Mouse (Mus musculus) thymus, adult 18-20 months (tissue): ENCODE measurements around the gene Clmn.

ENCODE experiments used
- DNase-seq, 2 experiments: peaks; one replicate each; pipeline ENCODE4 v3.0.0; 2022; ENCODE audit warnings: mixed read lengths in 2 of 2

Gene Clmn

DNA sequence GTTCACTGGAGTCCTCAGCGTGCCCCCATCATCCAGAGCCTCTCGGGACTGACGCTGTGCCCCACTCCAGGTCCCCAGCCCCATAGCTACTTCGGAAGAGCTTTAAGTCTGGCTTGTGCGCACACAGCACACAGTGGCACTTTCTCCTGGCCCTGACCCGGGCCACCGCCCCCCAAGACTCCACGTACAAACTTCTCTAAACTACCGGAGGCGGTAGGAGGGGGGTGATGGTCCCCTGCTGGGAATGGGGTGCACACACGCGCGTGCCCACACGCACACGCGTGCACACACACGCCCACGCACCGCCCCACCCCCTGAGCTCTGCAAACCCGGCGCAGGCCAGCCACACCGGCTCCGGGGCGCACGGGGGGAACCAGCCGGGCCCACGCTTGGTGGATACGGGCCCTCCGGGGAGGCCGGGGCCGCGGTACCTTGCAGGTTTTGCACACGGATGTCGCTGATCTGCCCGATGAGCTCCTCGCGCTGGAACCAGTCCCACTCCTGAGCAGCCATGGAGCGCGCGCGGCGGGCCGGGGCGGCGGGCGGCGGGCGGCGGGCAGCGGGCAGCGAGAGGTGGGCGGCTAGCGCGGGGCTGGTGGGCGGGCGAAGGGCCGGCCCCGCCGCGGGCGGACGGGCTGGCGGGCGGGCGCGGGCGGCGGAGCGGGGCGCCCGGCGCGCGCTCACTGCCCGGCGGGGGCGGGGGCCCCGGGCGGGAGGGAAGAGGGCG is at the start of gene Clmn:
Gene Clmn (minus strand): TSS at position 638 of the 727 bp plus-strand sequence.
- no peak for DNase-seq

DNA sequence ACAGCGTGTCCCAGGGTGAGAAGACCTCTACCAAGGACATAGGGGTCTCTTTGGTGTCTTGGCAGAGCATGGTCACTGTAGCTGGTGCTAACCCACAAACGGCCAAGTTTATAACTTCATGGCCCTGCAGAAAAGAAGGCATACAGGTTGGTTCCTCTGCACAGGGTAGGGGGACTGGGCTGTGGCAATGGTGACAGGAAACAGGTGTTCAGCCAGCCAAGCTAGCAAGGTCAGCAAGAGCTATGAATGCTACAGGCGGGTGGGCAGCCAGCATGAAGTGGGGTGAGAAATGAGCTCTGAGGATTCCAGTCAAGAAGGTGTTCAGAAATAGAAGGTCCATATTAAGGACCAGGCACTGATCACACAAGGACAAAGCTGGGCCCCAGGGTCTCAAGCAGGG is 48.1 kb upstream of the Clmn start:
- no peak for DNase-seq

DNA sequence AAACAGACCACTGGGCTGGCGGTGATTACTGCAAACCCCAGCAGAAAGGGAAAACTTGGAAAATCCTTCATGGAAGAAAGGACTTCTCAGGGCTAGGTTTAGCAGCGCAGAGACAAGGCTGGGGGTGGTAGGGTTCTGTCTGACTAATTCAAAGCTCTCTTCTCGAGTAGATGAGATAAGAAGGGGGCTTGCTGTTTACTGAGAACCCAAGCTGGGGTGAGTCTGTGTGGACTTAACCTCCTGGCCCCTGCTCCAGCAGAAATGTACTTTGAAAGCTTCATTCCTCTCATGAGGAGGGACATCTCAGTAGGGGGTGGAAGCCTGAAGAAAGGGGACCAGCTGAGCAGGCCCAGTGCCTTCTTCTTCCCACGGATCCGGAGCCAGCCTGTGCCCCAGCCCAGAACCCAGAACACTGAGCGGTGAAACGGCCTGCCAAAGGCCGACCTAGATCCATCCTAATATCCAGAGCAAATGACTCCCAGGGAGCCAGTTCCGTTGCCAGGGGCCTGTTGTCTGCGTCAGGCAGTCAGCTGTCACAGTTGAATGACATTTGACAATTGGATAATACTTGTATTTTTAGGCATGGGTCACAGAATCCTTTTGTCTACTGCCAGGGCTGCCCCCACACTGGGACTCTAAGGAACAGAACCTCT is 47.5 kb upstream of the Clmn start:
- DNase-seq: no peak

DNA sequence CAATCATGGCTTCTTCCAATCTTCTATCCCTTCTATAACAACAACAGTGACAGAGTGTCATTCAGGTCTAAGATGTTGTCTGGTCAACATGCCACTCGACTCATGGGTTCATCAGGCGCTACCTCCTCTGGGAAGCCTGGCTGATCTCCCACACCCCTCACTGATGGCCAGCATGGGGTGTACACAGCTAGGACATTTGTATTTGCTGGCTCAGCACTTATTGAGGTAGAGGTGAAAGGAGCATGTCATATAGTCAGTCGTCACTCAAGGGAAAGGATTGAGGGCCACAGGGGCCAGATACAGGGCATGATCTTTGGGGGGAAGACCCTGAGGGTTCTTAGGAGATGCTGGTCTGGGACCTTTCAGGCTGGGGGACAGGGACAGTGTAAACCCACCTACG is 44.9 kb upstream of the Clmn start:
- DNase-seq: no peak

DNA sequence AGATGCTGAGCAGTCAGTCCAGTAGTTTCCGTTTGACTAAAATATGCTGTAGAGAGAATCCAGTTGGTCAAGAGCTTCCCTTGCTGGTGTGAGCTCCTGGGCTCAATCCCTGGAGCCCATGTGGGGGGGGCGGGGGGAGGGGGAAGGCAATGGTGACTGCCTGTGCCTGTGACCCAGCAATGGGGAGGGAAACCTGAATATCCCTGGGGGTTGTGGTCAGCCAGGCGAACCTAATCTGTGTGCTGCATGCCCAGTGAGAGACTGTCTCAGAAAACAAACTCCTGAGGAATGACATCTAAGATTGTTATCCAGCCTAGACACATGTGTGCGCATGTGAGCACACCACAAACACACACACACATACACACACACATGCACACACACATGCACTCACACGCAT is 44.1 kb upstream of the Clmn start:
- no peak for DNase-seq

DNA sequence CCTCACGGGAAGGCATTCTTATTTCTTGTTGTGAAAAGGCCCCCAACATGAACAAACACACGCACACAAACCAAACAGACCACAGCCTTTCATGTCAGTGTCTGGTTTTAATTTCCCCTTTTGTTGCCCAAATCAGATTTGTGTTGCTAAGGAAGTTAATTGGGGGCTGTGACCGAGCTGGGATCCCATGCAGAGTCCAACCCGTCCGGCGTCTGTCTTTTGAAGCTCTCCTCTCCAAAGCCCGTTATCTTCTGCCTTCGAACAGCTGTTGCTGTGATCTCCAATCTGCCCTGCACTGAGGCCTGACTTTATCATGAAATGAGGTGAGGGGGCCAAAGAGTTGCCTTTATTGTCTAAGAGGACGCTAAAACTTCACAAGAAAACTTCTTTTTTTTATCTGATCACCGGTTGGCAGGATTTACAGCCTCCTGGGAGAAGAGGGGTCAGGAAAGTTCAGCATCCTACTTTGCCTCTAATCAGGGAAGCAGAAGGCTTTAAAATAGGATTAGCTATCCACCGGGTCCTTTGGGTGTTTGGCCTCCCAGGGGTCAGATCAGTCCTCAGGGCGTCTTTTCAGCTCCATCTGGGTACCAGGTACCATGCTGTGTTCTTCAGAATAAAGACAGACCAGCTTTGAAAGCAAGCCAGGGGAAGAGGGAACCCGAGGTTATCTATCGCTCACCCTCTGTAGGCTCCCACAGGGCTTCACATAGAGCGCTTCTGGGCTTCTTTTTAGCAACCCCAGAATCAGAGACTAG is 43.3 kb upstream of the Clmn start:
- no peak for DNase-seq

DNA sequence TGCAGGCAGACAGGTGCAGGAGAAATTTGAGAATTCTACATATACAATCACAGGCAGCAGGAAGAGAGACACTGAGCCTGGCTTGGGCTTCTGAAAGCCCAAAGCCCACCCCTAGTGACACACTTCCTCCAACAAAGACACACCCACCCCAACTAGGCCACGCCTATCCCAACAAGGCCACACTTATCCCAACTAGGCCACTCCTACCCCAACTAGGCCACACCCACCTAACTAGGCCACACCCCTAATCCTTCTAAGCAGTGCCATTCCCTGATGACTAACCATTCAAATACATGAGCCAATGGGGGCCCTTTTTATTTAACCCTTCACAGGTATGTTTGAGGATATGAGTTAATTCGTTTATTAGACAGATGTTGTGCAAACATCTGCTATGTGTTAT is 42.3 kb upstream of the Clmn start:
- no peak for DNase-seq

DNA sequence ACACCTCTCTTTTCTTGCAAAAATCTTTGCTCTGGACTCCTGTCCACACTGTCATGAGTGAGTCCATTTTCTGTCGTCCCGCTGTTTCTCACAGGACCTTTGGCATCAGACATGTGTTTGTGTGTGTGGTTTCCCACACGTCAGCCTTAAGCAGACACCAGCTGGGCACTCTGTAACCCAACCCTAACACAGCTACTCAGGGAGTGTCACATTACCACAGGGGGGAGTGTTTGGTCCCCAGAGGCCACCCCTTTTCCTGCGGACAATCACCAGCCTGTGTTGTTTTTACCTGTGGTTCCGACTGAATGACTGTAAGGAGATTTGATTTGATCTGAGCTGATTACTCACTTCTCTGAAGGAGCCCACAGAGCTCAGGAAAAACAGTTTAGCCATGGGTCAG is 39.3 kb upstream of the Clmn start:
- no peak for DNase-seq

DNA sequence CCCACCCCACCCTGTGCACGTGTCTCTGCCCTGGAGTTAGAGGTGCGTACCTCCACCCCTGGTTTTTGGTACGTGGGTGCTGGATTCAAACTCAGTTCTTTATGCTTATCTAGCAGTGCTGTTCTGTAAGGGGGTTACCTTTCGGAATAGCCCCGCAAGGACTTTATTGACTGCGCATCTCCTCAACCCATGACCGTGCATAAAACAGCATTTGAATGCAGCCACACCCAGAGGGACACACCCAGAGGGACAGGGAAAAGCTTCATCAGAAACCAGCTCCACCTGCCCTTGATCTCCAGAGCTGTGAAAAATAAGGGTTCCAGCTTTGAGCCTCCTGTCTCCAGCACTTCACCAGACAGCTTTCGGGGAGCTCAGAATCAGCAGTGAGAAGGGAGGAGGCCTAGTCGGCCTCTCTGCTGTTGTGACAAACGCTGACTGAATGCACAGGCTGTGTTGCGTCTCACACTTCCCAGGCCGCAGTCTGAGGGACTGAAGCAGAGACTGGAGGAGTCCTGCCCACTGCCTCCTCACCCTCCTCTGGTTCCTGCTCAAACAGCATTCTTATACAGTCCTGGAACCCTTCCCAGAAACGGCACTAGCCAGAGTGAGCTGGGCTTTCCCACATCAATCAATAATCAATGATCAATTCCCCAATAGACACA is 37.6 kb upstream of the Clmn start:
- no peak for DNase-seq

DNA sequence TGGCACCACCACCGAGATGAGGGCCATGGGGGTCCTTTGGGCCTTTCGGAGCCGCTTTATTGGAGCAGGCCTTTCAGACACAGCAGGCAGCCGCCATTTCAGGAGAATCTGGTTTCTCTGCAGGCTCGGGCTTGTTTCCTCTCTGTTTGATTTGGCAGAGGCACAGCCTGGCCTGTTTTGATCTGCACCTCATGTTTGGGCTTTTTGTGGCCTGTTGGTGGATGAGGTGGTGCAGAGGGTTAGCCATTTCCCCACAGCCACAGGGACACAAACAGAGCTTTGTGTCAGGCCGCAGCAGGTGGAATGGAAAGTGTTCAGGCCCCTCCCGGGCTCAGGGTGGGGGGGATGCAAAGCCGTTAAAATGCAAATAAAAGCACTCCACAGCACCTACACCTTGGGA is 36.4 kb upstream of the Clmn start:
- no peak for DNase-seq

DNA sequence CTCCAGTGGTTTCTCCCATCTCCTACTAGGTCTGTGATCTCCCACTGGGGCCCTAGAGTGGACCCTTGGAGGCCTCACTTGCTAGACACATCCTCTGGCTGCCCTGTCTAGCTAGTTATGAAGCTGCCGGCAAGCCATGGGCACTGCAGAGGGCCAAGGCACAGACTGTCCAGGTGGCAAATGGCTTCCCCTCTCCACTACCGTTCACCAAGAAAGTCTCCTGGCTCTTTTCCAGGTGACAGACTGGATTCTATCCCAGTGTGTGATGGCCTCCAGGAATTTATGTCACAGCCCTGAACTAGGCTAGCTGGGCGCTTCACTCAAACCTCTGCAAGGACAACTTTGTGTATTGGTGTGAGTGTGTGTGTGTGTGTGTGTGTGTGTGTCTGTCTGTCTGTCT is 35.0 kb upstream of the Clmn start:
- DNase-seq: no peak

DNA sequence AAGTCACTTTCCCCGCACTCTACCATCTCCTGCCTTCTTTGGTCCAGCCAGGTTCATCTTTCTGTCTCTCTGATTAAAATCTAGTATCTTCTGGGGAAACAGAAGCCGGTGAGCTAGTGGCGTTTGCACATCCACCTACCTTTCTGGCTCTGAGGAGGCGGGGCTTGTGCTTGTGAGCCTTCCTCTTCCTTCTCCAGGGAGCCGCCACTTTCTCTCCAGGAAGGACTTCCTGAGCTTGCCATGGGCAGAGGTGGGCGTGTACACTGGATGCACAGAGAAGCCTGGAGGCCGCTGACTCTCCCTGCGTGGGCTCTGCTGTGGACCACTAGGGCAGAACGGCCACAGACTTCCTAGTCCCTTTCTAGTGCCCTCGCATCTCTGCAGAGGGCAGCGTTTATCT is 34.3 kb upstream of the Clmn start:
- DNase-seq: no peak

DNA sequence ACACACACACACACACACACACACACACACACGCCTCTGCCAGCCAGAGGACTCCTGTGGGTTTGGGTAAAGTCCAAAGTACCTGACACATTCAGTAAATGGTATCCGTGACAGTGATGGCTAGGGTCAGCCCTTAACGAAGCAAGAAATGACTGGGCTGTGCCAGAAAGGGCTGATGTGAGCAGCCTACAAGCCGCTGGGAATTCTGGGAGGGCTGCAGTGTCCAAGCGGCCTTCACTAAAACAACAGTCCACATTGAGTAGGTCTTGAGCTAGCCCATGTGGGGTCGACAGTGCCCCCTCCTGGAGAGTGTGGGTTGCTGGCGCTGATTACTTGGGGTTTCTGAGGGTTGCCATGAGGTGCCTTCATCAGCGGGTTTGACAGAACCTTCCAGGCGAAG is 33.8 kb upstream of the Clmn start:
- DNase-seq: no peak

DNA sequence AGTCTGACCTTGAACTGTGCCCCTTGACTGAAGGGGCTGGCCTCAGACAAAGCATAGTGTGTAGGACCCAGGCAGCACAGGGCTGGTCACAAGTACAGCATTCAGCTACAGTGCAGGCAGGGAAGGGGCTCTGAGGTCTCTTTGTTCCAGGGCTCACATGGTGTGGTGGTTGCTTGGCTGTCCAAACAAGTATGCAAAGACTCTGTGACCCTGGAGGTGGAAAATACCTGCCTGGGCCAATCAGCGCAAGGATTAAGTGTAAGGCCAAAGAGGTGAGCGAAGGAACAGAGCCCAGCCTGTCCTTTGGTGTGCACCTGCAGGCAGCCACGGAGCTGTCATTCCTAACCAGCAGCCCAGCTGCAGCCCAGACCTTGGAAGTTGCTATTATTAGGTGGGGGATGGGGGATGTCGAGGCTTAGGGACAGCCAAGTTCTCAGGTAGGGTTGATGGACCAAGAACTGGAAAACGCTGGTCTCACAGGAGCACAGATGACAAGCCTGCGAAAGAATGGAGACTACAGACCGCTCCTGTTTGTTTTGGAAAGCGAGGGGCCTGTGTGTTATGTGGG is 32.3 kb upstream of the Clmn start:
- DNase-seq: no peak

DNA sequence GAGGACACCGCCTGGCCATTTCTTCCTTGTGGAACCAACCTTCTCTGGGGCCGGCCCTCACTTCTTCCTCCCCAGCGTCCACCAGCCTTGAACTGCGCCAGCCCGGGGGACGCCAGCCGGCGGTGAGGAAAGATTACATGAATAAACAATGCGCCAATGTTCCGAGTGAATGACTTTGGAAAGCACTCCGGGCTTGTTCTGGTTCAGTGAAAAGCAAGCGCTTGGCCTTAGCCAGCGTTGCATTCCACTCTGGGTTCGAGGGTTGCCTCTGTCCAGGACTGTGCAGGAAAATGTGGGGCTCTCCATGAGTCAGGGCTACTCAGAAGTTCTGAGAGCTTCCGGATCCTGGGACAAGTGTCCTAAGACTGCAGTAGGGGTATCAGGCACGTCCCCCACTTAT is 31.8 kb upstream of the Clmn start:
- no peak for DNase-seq

DNA sequence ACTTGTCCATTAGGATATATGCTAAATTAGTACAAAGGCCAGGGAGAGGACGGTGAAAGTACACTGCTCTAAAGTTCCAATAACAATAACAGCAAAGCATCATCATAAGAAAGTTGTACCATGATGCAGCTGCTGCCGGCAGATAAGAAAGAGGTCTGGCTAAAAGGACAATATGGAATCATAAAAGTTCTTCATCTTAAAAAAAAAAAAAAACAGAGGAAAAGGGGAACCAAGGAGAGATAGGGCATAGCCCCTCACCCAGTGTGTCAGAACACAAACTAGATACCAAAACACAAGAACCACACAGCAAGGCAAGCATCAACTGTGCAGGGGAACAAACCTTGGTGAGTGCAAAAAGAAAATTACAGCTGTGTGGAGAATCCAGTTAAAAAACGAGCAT is 27.4 kb upstream of the Clmn start:
- no peak for DNase-seq

DNA sequence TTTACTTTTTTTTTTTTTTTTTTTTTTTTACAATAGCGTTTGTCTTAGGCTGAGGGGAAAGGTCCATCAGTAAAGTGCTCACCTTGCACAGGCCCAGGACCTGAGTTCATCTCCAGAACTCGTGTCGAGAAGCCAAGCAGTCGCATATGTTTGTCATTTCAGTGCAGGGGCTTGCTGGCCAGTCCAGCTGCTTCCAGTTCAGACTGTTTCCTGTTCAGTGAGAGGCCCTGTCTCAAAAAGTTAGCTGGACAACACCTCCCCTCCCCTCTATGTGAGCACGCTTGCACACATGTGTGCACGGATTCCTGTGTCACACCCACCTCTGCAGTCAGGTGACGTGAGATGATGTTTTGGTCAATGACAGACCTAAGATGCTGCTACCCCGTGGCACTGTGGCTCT is 25.2 kb upstream of the Clmn start:
- no peak for DNase-seq

DNA sequence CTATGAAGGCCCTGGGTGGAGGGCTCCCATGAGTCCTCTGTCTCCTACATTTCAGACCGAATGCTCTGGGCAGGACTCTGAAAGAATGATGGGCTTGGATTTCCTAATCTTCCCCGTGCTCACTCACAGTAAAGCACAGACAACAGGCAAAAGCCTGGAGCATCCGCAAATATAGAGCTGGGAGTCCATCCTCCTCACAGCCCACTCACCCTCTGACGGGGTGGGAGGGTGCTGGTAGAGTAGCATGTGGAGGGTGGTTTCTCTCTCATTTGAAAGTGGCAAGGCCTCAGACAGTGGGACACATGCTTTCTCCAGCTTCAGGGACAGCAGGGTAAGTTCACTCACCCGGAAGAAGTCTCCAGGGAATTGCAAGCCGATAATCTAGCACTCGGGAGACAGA is 21.2 kb upstream of the Clmn start:
- no peak for DNase-seq

DNA sequence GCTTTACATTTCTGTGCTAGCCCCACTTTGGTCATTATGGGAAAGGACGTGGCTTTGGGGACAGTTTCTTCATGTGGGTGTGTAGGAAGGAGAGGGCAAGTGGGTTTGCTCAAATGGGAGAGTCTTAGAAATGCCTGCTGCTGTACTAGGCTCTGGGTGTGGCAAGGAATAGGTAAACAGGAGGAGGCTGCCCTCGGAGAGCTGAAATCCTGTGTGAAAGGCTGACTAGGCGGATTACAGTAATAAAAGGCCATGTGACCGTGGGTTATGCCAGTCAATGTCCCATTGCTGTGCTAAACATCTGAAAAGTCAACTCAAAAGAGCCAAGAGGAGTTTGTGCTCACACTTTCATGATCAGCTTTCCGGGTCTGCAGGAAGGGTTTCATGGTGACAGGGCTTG is 17.7 kb upstream of the Clmn start:
- DNase-seq: no peak

DNA sequence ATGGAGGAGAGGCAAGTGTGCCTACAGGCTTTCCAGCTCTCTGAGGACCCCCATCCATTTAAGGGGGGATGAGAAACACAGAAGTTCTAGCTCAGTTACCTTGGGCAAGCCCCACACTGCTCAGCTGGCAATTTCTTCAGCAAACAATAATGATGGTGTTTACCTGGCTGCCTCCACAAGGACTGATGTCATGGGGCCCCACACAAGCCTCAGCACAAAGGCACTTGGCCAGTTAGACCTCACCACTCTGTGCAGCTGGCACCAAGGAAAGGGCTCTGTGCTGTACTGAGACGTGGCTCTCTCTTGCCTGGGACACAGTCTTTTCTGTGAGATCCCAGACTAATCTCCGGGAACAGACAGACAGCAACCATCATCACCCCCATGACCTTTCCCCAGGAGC is 17.2 kb upstream of the Clmn start:
- DNase-seq: no peak

DNA sequence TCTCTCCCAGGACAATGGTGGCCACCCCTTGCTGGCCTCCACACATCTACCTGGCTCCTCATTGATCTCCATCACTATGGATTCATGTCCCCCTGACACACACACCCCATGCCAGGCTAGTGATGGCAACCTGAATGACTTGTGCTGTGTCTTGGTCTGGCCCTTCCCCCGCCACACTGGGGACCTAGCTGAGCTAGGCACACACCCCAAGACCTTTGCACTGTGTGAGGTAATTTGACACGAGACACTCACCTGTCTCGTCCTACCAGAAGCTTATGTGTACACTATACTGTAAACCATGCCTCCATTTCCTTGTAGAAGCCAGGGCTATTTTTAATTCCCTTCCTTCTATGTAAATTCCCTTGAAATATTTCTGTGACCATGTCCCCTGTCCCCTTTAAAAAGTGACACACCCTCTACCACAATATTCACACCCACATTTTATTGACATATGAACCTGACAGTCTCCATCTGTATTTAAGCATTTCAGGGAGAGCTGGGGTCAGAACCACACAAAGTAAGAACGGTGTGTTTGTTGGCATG is 16.7 kb upstream of the Clmn start:
- DNase-seq: no peak

DNA sequence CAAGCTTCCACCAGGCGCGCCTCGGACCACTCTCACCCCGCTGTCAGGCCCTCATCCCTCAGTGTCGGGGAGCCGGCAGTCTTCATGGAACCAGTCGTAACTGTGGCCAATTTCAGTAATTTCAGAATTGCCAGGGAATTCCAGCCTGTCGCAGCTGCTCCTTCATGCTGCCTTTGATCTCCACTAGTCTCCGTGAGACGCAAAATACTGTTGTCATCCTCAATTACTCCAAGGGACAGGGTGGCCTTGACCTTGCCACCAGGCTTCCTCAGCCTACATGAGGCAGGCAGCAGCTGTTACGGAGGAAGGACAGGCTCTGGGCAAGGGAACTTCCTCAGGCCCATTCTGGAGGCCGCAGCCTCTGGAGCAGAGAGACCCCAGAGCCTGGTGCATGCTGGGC is 15.5 kb upstream of the Clmn start:
- DNase-seq: no peak

DNA sequence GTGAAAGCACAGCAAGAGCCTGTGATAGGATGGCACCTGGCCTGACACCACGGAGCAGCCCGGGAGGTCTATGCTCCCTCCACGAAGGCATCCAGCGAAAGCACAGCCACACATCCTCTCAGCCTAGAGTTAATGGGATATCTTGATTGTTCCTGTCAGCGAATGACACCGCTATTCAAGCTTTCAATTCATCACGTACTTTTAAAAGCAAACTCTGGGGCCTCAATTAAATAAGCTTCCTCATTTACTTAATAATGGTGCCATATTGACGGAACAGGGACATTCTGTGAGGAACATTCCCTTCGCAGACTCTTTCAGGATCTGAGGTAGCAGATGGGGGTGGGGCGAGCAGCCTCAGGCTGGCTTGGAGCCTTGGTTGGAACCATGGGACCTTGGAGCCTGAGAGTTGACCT is 14.7 kb upstream of the Clmn start:
- DNase-seq: no peak
